Mouse (Mus musculus) kidney, adult 2 months (tissue): Measurements from ENCODE around the gene E130308A19Rik. TPM values are rescaled to one million over a fixed set of nuclear protein-coding genes. Genes with fewer than 3 reads are reported as not detected.

Experiments used
- DNase-seq: peaks from one replicate; pipeline ENCODE4 v3.0.0; 2021
- H3K27ac ChIP-seq: fragments of 200-500 bp; 2 replicates; pipeline ENCODE4 v1.5.1; 2012; ENCODE audit warnings: low read depth, low read length, control low read depth, inconsistent platforms; ENCODE audit not compliant: insufficient read depth
- H3K27me3 ChIP-seq: fragments of 200-500 bp; replicated peaks from 2 replicates; pipeline ENCODE4 v1.6.1; 2012; ENCODE audit warnings: mild to moderate bottlenecking, moderate library complexity, low read length, inconsistent platforms; ENCODE audit not compliant: control insufficient read depth, insufficient read depth
- H3K36me3 ChIP-seq: fragments of 200-500 bp; 2 replicates; pipeline ENCODE4 v1.6.1; 2012; ENCODE audit warnings: mild to moderate bottlenecking, moderate library complexity, low read length, inconsistent platforms; ENCODE audit not compliant: control insufficient read depth, insufficient read depth
- H3K4me1 ChIP-seq: fragments of 200-500 bp; 2 replicates; pipeline ENCODE4 v1.6.1; 2011; ENCODE audit warnings: low read length; ENCODE audit not compliant: control insufficient read depth, insufficient read depth
- H3K4me3 ChIP-seq: fragments of 200-500 bp; 2 replicates; pipeline ENCODE4 v1.5.1; 2011; ENCODE audit warnings: mild to moderate bottlenecking, low read depth, low read length, control low read depth; ENCODE audit not compliant: insufficient read depth
- CTCF ChIP-seq: fragments of 200-500 bp; conservative IDR thresholded peaks from 2 replicates; pipeline ENCODE4 v1.5.1; 2011; ENCODE audit warnings: low read depth, mild to moderate bottlenecking, control low read depth, low read length, moderate library complexity, mixed read lengths; ENCODE audit not compliant: insufficient read depth, insufficient read length
- POLR2A ChIP-seq: fragments of 200-500 bp; IDR thresholded peaks from one replicate; pipeline ENCODE4 v1.6.1; 2011; ENCODE audit warnings: low read depth, low read length, control low read depth
- whole genome bisulfite sequencing: fragments of 180-500 bp; shearing (Covaris S2); methylation state at CpG from one replicate; pipeline ENCODE4 v1.1.7; 2018; 5-methylcytosine and 5-hydroxymethylcytosine counted together
- polyA plus RNA-seq: library from polyadenylated mRNA; depleted of rRNA; stranded (reverse); fragments of >200 nt; gene quantifications from 2 replicates; pipeline ENCODE4 v1.2.3, GENCODE M21; 2012

The E130308A19Rik gene
- polyA plus RNA-seq, 1 experiment: 9.6 TPM

GRCm38 (mm10) chr4:59757452-59758435, 131.7 kb downstream of the E130308A19Rik start:
- Histone ChIP-seq H3K4me3 (no peak overlapping the region), H3K4me1 (peaks cover 11% of the 10 kb centered on the region; the same call in 1 of the 2 replicates), H3K27ac (peak overlapping the region; percentile 21; the same call in 1 of the 2 replicates), H3K36me3 (no peaks in the 10 kb centered on the region; the same call in 1 of the 2 replicates), H3K27me3 (no peaks in the 10 kb centered on the region)
- TF ChIP-seq CTCF: no peak
- no peak for TF ChIP-seq POLR2A
- WGBS: 36% methylated on average over 12 of the region's 12 CpGs
- DNase-seq: peak; percentile 59

- Histone ChIP-seq H3K27me3 (no peaks in the 10 kb centered on the region), H3K4me1 (peaks cover 5% of the 10 kb centered on the region; the same call in 1 of the 2 replicates), H3K36me3 (no peaks in the 10 kb centered on the region), H3K4me3 (no peak overlapping the region), H3K27ac (no peak overlapping the region)
- 76% methylated on average over 4 of the region's 4 CpGs for WGBS
- TF ChIP-seq POLR2A (no peak), CTCF (0 out of 2 replicates have a peak, but pooled peaks have one; percentile 13)
- no peak for DNase-seq
Observed at GRCm38 (mm10) chr4:59760016-59760415, 134.0 kb downstream of the E130308A19Rik start.

DNA sequence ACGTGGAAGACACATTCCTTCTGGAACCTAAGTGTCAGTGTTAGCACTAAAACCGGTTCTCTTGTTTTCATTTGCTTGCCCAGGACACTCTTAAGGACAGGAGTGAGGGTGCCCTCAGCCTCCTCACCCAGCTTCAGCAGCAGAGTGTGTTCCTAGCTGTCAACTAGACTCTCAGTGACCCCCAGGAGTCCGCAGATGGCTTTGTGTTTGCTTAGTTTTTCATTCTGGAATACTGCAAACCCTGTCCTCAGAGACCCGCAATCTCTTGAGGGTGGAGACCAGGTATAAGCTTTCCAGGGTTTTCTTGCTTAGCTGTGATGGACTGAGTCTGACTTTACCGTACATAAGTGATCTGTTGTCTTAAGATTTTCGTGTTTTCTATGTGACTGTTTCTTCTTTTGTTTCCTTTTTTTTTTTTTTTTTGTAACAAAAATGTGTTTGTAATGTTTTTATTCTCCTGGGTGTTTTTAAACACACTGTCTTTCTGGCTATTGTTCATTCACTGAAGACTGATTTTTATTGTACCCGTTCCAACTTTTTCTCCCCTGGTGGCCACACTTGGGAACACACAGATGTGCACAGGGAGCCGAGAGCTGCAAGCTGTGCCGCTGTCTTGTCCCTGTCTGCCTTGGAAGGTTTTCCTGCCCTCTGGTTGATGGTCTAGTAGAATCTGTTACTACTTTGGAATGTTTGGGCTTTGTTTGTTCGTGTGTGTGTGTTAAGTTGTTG, 134.8 kb downstream of the E130308A19Rik start:
- 37% methylated on average over 10 of the region's 10 CpGs for WGBS
- TF ChIP-seq POLR2A (no peak), CTCF (peak; percentile 62)
- no peak overlapping the region for H3K4me3 ChIP-seq
- H3K36me3 ChIP-seq: no peaks in the 10 kb centered on the region
- H3K4me1 ChIP-seq: peaks cover 5% of the 10 kb centered on the region; the same call in 1 of the 2 replicates
- peak; percentile 71 for DNase-seq
- H3K27me3 ChIP-seq: no peaks in the 10 kb centered on the region
- no peak overlapping the region for H3K27ac ChIP-seq

DNA sequence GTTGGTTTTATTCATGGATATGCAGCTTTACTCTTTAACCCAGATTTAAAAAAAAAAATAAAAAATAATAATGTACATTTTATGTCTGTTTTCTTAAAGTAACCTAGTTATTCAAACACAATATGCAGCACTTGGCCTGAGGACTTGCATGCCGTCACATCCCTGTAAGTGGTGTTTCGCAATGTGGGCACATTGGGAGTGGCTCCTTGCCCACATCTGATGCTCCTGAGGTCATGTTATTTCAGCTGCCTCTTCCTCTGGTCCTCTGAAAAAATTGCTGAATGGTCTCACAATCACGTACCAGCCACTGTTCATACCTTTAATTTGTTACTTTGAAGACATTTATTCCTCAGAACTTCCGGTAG, 135.3 kb downstream of the E130308A19Rik start:
- Histone ChIP-seq H3K4me1 (peaks cover 5% of the 10 kb centered on the region; the same call in 1 of the 2 replicates), H3K27me3 (no peaks in the 10 kb centered on the region), H3K36me3 (no peaks in the 10 kb centered on the region), H3K27ac (no peak overlapping the region), H3K4me3 (no peak overlapping the region)
- no peak for DNase-seq
- 55% methylated on average over 4 of the region's 4 CpGs for WGBS
- TF ChIP-seq POLR2A (no peak), CTCF (no peak)

- WGBS: 53% methylated on average over 7 of the region's 7 CpGs
- H3K4me3 ChIP-seq: no peak overlapping the region
- no peaks in the 10 kb centered on the region for H3K27me3 ChIP-seq
- no peaks in the 10 kb centered on the region for H3K36me3 ChIP-seq
- H3K27ac ChIP-seq: no peak overlapping the region
- H3K4me1 ChIP-seq: no peaks in the 10 kb centered on the region
- no peak for TF ChIP-seq POLR2A
- TF ChIP-seq CTCF: no peak
- no peak for DNase-seq
Observed at GRCm38 (mm10) chr4:59764950-59765349, 138.9 kb downstream of the E130308A19Rik start.

DNA sequence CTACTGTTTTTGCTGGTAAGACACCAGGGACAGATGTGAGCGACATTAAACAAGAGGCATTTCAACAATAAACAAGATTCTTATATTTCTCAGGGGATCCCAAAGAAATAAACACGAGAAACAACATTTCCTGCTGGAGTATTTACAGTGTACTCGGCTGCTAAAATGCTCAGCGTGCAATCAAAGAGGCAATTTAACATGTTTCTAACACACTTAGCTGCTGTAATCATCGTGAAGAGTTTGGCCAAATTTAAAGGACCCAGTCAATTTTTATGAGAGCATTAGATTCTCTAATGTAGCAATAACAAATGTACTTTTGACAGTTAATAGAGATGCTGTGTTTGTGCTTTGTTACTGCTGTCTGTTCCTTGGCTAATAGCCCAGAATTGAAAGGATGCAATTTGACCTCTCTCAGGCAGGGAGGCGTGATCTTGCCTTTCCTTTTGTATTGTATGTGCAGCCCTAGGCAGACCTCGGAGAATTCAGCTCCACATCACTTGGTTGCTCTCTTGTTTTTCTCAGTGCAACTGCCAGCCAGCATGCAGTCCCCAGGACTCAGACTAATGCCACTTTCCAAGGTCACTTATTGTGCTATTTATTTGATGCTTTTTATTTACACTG, 139.5 kb downstream of the E130308A19Rik start:
- TF ChIP-seq CTCF (no peak), POLR2A (no peak)
- H3K4me1 ChIP-seq: no peaks in the 10 kb centered on the region
- no peaks in the 10 kb centered on the region for H3K36me3 ChIP-seq
- 19% methylated on average over 7 of the region's 7 CpGs for WGBS
- H3K27me3 ChIP-seq: no peaks in the 10 kb centered on the region
- no peak overlapping the region for H3K27ac ChIP-seq
- no peak overlapping the region for H3K4me3 ChIP-seq
- peak; percentile 58 for DNase-seq

GRCm38 (mm10) chr4:59767717-59768116, 141.7 kb downstream of the E130308A19Rik start:
- no peak for TF ChIP-seq POLR2A
- TF ChIP-seq CTCF: no peak
- Histone ChIP-seq H3K4me1 (no peaks in the 10 kb centered on the region), H3K4me3 (no peak overlapping the region), H3K27ac (no peak overlapping the region), H3K36me3 (peaks cover 4% of the 10 kb centered on the region), H3K27me3 (no peaks in the 10 kb centered on the region)
- 70% methylated on average over 2 of the region's 2 CpGs for WGBS
- DNase-seq: no peak
